Mouse (Mus musculus) liver, embryonic 13.5 days (tissue): ENCODE measurements at regions not wholly inside any gene's neighbourhood (a gene's known extent, or its start where the extent isn't known, plus 50 kb on each side); places are given as distances from the start of the nearest gene placed in this dataset.

Experiments
- ATAC-seq: fragments of 200-750 bp; cut with Nextera tagmentation; 2 replicates; pipeline ENCODE4 v1.8.0; 2017; ENCODE audit warnings: low read depth, mild to moderate bottlenecking, moderate number of reproducible peaks, moderate library complexity
- DNase-seq: peaks from one replicate; pipeline ENCODE4 v3.0.0; 2022
- H3K27ac ChIP-seq: fragments of 300-500 bp; sonication (generic); 2 replicates; pipeline ENCODE4 v1.5.1; 2015; ENCODE audit warnings: moderate library complexity, mild to moderate bottlenecking, inconsistent platforms
- H3K27me3 ChIP-seq: fragments of 300-500 bp; sonication (generic); 2 replicates; pipeline ENCODE4 v1.6.1; 2015; ENCODE audit warnings: mild to moderate bottlenecking, inconsistent platforms
- H3K36me3 ChIP-seq: fragments of 300-500 bp; sonication (generic); 2 replicates; pipeline ENCODE4 v1.6.1; 2015; ENCODE audit warnings: mild to moderate bottlenecking, inconsistent platforms
- H3K4me1 ChIP-seq: fragments of 300-500 bp; sonication (generic); replicated peaks from 2 replicates; pipeline ENCODE4 v1.6.1; 2015; ENCODE audit warnings: inconsistent platforms
- H3K4me2 ChIP-seq: fragments of 300-500 bp; sonication (generic); 2 replicates; pipeline ENCODE4 v1.6.1; 2015; ENCODE audit warnings: inconsistent platforms, mild to moderate bottlenecking, moderate library complexity
- H3K4me3 ChIP-seq: fragments of 300-500 bp; sonication (generic); replicated peaks from 2 replicates; pipeline ENCODE4 v1.5.1; 2015; ENCODE audit warnings: mild to moderate bottlenecking, inconsistent platforms
- H3K9ac ChIP-seq: fragments of 300-500 bp; sonication (generic); 2 replicates; pipeline ENCODE4 v1.6.1; 2015; ENCODE audit warnings: mild to moderate bottlenecking, inconsistent platforms
- H3K9me3 ChIP-seq: fragments of 300-500 bp; sonication (generic); replicated peaks from 2 replicates; pipeline ENCODE4 v1.6.1; 2016; ENCODE audit warnings: inconsistent platforms
- WGBS: fragments of 180-500 bp; shearing (Covaris S2); methylation state at CpG from one replicate; pipeline ENCODE4 v1.1.7; 2015; ENCODE audit not compliant: insufficient replicate concordance; 5-methylcytosine and 5-hydroxymethylcytosine counted together

DNA sequence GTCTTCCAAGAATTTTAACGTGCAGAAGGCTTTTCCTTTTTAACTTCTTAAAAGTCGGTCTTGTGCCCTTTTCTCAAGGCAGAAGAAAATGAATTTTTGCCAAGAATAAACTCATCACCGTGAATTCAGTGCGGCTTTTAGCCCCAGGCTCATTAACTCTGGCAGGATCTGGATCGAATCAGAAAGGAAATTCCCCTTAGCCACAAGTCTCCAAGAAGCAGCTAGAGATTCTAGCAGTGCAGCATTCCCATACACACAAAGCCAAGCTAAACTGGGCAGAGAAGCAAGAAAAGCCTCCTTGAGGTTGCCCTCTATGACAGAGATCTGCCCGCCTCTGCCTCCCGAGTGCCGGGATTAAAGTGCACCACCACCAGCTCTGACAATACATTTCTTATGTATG is 81.5 kb upstream of the Hs6st1 start:
- Histone ChIP-seq H3K27ac (no peak overlapping the region), H3K4me3 (no peak overlapping the region), H3K9me3 (peaks cover 4% of the 10 kb centered on the region; the same call in 1 of the 2 replicates), H3K27me3 (no peaks in the 10 kb centered on the region), H3K4me2 (no peak overlapping the region), H3K36me3 (no peaks in the 10 kb centered on the region), H3K9ac (no peak overlapping the region), H3K4me1 (no peaks in the 10 kb centered on the region)
- no peak for ATAC-seq
- no peak for DNase-seq
- 76% methylated on average over 8 of the region's 8 CpGs for WGBS

DNA sequence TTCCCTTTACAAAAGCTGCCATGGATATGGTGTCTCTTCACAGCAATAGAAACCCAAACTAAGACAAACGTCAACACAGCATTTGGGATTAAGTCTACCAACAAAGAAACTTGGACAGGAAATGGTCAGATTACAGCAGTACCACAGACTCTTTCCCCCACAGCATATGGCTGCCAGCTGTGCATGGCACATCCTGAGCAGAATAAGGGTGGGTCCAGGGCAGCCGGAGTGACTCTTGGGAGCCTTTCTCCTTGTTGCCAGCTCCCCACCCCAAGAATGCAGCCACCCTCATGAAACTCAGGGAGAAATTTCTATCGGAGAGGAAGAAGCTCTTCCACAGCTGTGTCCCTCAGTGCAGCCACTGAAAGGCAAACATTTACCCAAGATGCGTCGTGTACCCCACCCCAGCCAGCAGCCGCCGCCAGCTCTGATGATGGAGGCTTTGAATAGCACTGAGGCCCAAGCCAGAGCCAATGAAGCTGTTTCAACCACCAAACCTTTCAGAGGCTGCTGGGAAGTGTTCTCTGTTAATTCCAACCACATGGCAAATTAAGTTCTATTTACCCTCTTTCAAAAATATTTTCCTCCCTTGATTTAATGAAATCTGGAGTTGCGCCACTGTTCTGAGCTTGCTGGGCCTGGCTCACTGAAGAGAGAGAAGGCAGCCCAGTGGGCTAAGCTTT is 75.8 kb upstream of the Hs6st1 start:
- Histone ChIP-seq H3K4me2 (no peak overlapping the region), H3K27ac (no peak overlapping the region), H3K27me3 (no peaks in the 10 kb centered on the region), H3K4me1 (no peaks in the 10 kb centered on the region), H3K9me3 (peaks cover 4% of the 10 kb centered on the region; the same call in 1 of the 2 replicates), H3K9ac (no peak overlapping the region), H3K4me3 (no peak overlapping the region), H3K36me3 (no peaks in the 10 kb centered on the region)
- ATAC-seq (no peak), DNase-seq (no peak)
- WGBS = 86% methylated on average over 8 of the region's 8 CpGs

DNA sequence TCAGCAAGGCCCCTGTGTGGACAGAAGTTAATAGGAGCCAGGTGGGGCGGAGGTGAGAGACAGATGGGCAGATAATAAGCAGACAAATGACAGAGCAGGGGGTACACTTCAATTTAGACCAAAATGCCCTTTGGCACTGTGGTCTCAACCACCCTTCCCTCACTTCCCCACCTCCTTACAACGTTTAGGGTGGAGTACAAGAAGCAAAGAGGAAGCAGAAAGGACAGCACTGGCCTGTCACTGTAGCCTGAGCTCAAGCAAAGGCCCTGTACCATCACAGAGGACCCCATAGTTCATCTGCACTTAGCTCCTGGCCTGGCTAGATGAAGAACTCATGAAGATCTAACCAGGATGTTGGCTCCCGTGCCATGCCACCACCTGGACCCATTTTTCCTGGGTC is 75.3 kb upstream of the Hs6st1 start:
- Histone ChIP-seq H3K4me1 (no peaks in the 10 kb centered on the region), H3K9ac (no peak overlapping the region), H3K4me3 (no peak overlapping the region), H3K27me3 (no peaks in the 10 kb centered on the region), H3K27ac (no peak overlapping the region), H3K4me2 (no peak overlapping the region), H3K36me3 (no peaks in the 10 kb centered on the region), H3K9me3 (peaks cover 4% of the 10 kb centered on the region; the same call in 1 of the 2 replicates)
- DNase-seq (no peak), ATAC-seq (no peak)
- 39% methylated on average over 3 of the region's 3 CpGs for WGBS

DNA sequence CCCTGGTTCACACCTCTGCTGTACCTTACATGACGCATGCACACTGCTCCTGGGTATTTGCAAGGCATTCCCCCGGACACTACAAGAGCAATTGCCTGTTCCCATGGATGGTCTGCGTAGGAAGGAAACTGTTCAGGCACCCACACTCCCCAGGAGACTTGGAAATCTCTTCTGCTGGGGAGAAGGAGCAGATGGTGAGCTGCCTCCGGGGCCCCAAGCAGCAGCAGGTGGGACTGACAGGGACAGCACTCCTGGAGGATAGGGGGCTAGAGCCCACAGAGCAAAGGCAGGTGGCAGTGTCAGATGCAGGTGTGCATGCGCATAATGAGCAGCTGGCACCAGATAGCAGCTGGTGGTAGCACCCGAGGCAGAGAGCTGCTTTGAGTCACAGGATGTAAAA is 72.5 kb upstream of the Hs6st1 start:
- DNase-seq (no peak), ATAC-seq (no peak)
- Histone ChIP-seq H3K4me2 (no peak overlapping the region), H3K27ac (no peak overlapping the region), H3K9me3 (peaks cover 2% of the 10 kb centered on the region; the same call in 1 of the 2 replicates), H3K27me3 (no peaks in the 10 kb centered on the region), H3K36me3 (no peaks in the 10 kb centered on the region), H3K9ac (no peak overlapping the region), H3K4me3 (no peak overlapping the region), H3K4me1 (no peaks in the 10 kb centered on the region)
- WGBS = 58% methylated on average over 6 of the region's 6 CpGs

DNA sequence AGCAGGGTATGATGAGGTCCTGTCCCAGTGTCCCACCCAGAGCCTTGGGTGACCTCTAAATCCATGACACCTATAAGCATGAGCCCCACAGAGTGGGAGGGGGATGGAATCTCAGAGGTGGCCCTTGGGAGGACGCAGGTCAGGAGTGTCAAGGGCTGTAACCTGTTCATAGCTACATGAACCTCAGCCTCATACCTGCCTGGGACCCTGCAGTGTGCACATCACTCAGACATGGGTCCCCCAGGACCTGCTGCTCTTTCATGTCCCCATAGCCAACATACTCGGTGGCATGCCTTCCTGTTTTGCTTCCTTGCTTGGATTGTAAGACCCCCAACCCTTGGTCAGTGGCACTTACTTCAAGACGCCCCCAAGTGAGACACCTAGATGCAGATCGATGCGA is 66.9 kb upstream of the Hs6st1 start:
- no peak for DNase-seq
- WGBS = 74% methylated on average over 5 of the region's 5 CpGs
- Histone ChIP-seq H3K4me3 (no peak overlapping the region), H3K4me1 (no peaks in the 10 kb centered on the region), H3K9ac (no peak overlapping the region), H3K27me3 (no peaks in the 10 kb centered on the region), H3K27ac (no peak overlapping the region), H3K4me2 (no peak overlapping the region), H3K36me3 (no peaks in the 10 kb centered on the region), H3K9me3 (no peaks in the 10 kb centered on the region)
- no peak for ATAC-seq

DNA sequence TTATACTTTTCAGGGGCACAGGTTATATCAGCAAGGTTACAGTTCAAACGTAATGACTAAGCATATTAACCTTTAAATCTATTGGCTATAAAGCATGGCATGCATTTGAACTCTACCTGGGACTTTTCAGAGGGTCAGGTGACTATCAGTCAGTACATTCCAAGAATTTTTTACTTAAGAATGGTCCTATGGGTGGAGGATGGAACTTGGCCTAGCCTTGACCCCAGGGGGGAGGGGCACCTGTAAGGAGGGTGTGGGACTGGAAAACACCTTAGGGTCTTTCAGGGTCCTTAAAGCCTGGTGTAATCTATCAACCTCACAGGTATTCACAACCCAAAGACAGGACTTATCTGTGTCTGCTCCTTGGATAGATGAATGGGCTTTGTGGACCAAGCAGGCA is 66.4 kb upstream of the Hs6st1 start:
- DNase-seq (no peak), ATAC-seq (no peak)
- no peaks in the 10 kb centered on the region for H3K36me3 ChIP-seq
- H3K4me1 ChIP-seq = no peaks in the 10 kb centered on the region
- 45% methylated on average over 1 of the region's 1 CpGs for WGBS
- H3K27me3 ChIP-seq = no peaks in the 10 kb centered on the region
- H3K9ac ChIP-seq = no peak overlapping the region
- no peak overlapping the region for H3K4me3 ChIP-seq
- no peaks in the 10 kb centered on the region for H3K9me3 ChIP-seq
- H3K4me2 ChIP-seq = no peak overlapping the region
- H3K27ac ChIP-seq = no peak overlapping the region

DNA sequence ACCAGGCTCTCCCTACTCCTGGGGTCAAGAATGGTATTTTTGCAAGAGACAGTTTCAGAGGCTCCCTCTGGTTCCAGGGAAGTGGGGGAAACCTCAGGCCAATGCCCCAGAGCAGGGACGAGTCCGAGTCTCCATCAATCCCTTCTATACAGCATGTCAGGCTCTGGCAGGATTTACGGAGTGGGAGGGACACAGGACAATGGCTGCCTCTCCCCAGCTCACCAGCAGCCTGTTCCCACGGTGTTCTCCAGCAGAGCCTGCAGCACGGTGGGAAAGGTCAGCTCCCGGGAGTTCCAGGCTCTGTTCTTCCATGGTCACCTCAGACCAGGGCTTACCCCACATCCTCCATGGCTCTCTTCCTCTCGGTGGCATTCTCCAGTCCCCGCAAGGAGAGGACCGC is 64.6 kb upstream of the Hs6st1 start:
- Histone ChIP-seq H3K27ac (no peak overlapping the region), H3K9ac (no peak overlapping the region), H3K4me1 (no peaks in the 10 kb centered on the region), H3K4me2 (no peak overlapping the region), H3K4me3 (no peak overlapping the region), H3K27me3 (no peaks in the 10 kb centered on the region), H3K9me3 (no peaks in the 10 kb centered on the region), H3K36me3 (no peaks in the 10 kb centered on the region)
- 29% methylated on average over 9 of the region's 9 CpGs for WGBS
- no peak for ATAC-seq
- no peak for DNase-seq

DNA sequence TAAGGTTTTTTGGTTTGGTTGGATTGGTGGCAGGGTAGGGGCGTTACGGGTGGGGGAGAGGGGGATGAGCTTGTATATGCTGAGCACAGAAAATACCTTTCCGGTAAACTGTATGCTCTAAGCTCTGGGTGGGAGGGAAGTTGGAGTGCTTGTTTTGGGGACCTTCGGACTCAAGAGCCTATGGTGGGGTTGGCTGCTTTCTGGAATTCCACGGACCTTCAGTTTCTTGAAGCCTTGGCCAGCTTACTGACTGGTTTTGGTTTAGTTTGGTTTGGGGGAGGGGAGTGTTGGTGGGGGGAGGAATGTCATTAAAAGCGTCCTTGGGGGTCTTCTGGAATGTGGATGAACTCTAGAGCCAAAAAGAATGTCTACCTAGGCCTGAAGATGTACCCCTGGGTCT is 59.6 kb upstream of the Hs6st1 start:
- H3K27ac ChIP-seq = no peak overlapping the region
- H3K36me3 ChIP-seq = no peaks in the 10 kb centered on the region
- 72% methylated on average over 6 of the region's 6 CpGs for WGBS
- H3K9ac ChIP-seq = no peak overlapping the region
- no peaks in the 10 kb centered on the region for H3K4me1 ChIP-seq
- H3K4me3 ChIP-seq = no peak overlapping the region
- no peaks in the 10 kb centered on the region for H3K27me3 ChIP-seq
- DNase-seq (no peak), ATAC-seq (no peak)
- no peaks in the 10 kb centered on the region for H3K9me3 ChIP-seq
- no peak overlapping the region for H3K4me2 ChIP-seq

DNA sequence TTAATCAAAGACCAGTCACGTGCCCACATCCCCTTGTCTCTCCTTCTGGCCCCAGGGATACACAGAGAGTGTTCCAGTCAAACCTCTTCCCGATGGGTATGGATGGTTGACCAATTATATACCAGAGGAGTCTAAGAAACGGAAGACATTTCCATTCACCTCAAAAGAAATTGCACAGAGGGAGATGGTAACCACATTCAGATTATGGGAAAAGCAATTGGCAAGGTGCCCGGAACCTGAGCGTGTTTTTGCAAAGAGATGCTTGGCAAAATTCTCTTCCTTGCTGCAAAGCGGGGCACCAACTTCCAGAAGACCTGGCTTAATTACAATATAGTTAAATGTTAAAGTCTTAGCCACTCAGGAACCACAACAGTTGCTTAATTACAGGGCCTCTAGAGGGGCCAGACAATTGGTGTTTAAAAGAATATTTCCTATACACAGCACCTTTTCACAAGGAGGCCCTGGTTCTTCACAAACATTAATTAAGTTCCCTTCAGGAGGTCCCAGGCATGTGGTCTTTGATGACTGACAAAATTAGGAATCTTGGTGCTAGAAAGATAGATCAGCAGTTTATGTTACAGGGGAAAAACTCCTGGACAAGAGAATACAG is 59.1 kb upstream of the Hs6st1 start:
- no peaks in the 10 kb centered on the region for H3K9me3 ChIP-seq
- DNase-seq (no peak), ATAC-seq (no peak)
- H3K4me1 ChIP-seq = no peaks in the 10 kb centered on the region; the same call in 1 of the 2 replicates
- no peak overlapping the region for H3K27ac ChIP-seq
- H3K27me3 ChIP-seq = no peaks in the 10 kb centered on the region
- WGBS = 73% methylated on average over 6 of the region's 6 CpGs
- H3K4me3 ChIP-seq = no peak overlapping the region
- H3K9ac ChIP-seq = no peak overlapping the region
- no peak overlapping the region for H3K4me2 ChIP-seq
- H3K36me3 ChIP-seq = no peaks in the 10 kb centered on the region

DNA sequence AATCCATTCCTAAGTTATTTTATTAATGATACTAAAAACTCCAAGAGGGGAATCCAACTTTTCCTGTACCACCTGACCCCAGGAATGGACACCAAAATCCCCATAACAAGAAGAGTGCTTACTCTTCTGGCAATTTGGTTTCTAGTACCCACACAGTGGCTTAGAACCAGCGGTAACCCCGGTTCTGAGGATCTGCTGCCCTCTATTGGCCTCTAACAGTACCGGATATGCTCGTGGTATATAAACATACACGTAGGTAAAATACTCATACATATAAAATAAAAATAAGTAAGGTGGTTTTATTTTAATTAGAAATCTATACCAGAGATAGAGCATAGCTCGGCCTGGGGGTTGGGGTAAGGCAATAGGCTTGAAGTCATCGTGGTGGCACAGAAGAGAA is 58.0 kb upstream of the Hs6st1 start:
- H3K9me3 ChIP-seq = no peaks in the 10 kb centered on the region
- H3K4me1 ChIP-seq = no peaks in the 10 kb centered on the region; the same call in 1 of the 2 replicates
- no peaks in the 10 kb centered on the region for H3K36me3 ChIP-seq
- H3K4me2 ChIP-seq = no peak overlapping the region
- no peak for DNase-seq
- H3K27ac ChIP-seq = no peak overlapping the region
- ATAC-seq = no peak
- H3K27me3 ChIP-seq = no peaks in the 10 kb centered on the region
- H3K4me3 ChIP-seq = no peak overlapping the region
- 63% methylated on average over 7 of the region's 7 CpGs for WGBS
- no peak overlapping the region for H3K9ac ChIP-seq

DNA sequence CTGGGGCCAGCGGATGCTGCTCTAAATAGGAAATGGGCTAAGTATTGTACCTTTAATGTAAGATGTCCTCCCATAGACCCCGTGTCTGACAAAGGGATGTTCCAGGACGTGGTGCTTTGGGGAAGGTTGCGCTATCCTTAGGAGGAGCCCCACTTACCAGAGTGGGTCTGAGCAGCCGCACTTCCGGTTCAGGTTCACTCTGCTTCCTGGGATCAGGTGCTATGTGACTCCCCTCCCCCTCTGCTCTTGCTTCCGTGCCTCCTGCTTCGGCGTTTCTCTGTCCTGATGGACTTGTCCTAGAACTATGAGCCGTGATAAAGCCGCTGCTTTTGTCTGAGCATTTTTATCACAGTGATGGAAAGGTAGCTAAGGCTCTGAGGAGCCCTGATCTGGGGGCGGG is 57.4 kb upstream of the Hs6st1 start:
- DNase-seq (no peak), ATAC-seq (no peak)
- H3K4me1 ChIP-seq = no peaks in the 10 kb centered on the region; the same call in 1 of the 2 replicates
- no peak overlapping the region for H3K4me2 ChIP-seq
- no peaks in the 10 kb centered on the region for H3K27me3 ChIP-seq
- H3K9ac ChIP-seq = no peak overlapping the region
- H3K4me3 ChIP-seq = no peak overlapping the region
- H3K27ac ChIP-seq = no peak overlapping the region
- no peaks in the 10 kb centered on the region for H3K36me3 ChIP-seq
- H3K9me3 ChIP-seq = no peaks in the 10 kb centered on the region
- 68% methylated on average over 12 of the region's 12 CpGs for WGBS
